Mouse (Mus musculus): ENCODE measurements at regions not wholly inside any gene's neighbourhood (a gene's known extent, or its start where the extent isn't known, plus 50 kb on each side); places are given as distances from the start of the nearest gene placed in this dataset.

- peak; percentile 4 to 58 for DNase-seq (ENCODE audit: low spot score in 2 of 2)
Measured at GRCm38 (mm10) chrX:61119499-61119898, 65.9 kb downstream of the Cdr1 start.

DNA sequence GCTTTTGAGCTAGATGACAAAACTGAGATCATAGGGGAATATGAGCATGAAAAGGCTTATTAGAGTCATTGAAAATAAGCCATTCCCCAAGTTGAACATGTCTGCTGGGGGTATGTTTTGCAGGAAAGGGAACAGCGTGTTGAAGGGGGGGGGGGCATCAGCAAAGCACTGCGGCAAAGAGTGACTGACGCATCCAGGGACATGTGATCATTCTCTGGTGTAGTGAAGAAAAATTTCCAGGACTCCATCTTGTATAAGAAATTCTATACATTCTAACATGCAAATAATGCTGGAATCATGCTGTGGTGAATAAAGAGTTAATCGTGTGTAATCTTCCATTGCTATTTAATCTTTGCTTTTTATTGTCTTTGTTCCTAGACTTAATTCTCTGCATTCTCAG, 68.0 kb downstream of the Cdr1 start:
- no peak for DNase-seq (ENCODE audit: low spot score in 2 of 2)

- DNase-seq (ENCODE audit: low spot score in 2 of 2): peak; percentile 19 to 23
Measured at GRCm38 (mm10) chrX:61116010-61116447, 69.3 kb downstream of the Cdr1 start.

All from left cerebral cortex, adult 8-10 months (tissue).